23 mouse cellular contexts compared by ENCODE assay signal in genomic region chr5:75490806-75491205, GRCm38 (mm10).
A peak's percentile ranks its signal among the peaks of the same experiment; 100 is the strongest.
DNase-seq lines count a peak whose midpoint lies in the region; ATAC-seq and TF ChIP-seq lines count a peak whose summit lies in the region.
"Had no signal": no experiment of that assay in that cellular context is flagged by ENCODE, and none has a peak within 500 bp of the region (broad histone marks: within the 10 kb centered on the region; RNA-seq: fewer than 3 reads in every experiment).

No protein-coding gene starts in this region.

- H3K36me3 ChIP-seq in lung, postnatal 0 days (ENCODE audit: insufficient read depth, low read length), result no peaks in the 10 kb centered on the region
- H3K36me3 ChIP-seq: embryonic facial prominence, embryonic 15.5 days; forebrain, embryonic 15.5 days; heart, embryonic 13.5 days; hindbrain, embryonic 13.5 days; limb, embryonic 13.5 days; liver, embryonic 12.5 days; midbrain, embryonic 10.5 days had no signal

- WGBS in lung, postnatal 0 days, result 63% methylated on average over 9 of the region's 9 CpGs

- TF ChIP-seq CTCF in lung, postnatal 0 days (IDR thresholded peaks at IDR 0.05), result no peak

- no peaks in the 10 kb centered on the region for H3K9me3 ChIP-seq in lung, postnatal 0 days (ENCODE audit: low read length)
- H3K9me3 ChIP-seq: embryonic facial prominence, embryonic 15.5 days; forebrain, embryonic 15.5 days; heart, embryonic 13.5 days; limb, embryonic 13.5 days; liver, embryonic 12.5 days; midbrain, embryonic 10.5 days had no signal

- no peak overlapping the region for H3K27ac ChIP-seq in lung, postnatal 0 days (ENCODE audit: low read length)
- H3K27ac ChIP-seq: embryonic facial prominence, embryonic 15.5 days; forebrain, embryonic 15.5 days; heart, embryonic 13.5 days; hindbrain, embryonic 13.5 days; limb, embryonic 13.5 days; liver, embryonic 12.5 days; macrophage; midbrain, embryonic 10.5 days had no signal

- H3K9ac ChIP-seq in lung, postnatal 0 days (replicated peaks; ENCODE audit: low read depth), result no peak overlapping the region
- H3K9ac ChIP-seq: embryonic facial prominence, embryonic 15.5 days; forebrain, embryonic 15.5 days; heart, embryonic 13.5 days; hindbrain, embryonic 13.5 days; limb, embryonic 13.5 days; liver, embryonic 12.5 days had no signal

- no peak overlapping the region for H3K4me2 ChIP-seq in lung, postnatal 0 days (replicated peaks; ENCODE audit: low read depth, low read length)
- H3K4me2 ChIP-seq: embryonic facial prominence, embryonic 15.5 days; forebrain, embryonic 15.5 days; heart, embryonic 13.5 days; hindbrain, embryonic 13.5 days; limb, embryonic 13.5 days; liver, embryonic 12.5 days had no signal

- TF ChIP-seq EP300 in lung, postnatal 0 days (IDR thresholded peaks at IDR 0.05), result peak; percentile 76

- H3K4me3 ChIP-seq in lung, postnatal 0 days (ENCODE audit: low read depth, low read length), result no peak overlapping the region
- H3K4me3 ChIP-seq: embryonic facial prominence, embryonic 15.5 days; forebrain, embryonic 15.5 days; heart, embryonic 13.5 days; hindbrain, embryonic 13.5 days; limb, embryonic 13.5 days; liver, embryonic 12.5 days; midbrain, embryonic 10.5 days had no signal

- peak; percentile 58 for ATAC-seq in lung, postnatal 0 days
- ATAC-seq in monocyte, adult 5-6 weeks (replicated peaks; ENCODE audit: insufficient number of reproducible peaks, low FRiP score, low TSS enrichment, poor library complexity, severe bottlenecking), result no peak
- ATAC-seq: forebrain, embryonic 15.5 days; liver, embryonic 12.5 days; midbrain, embryonic 16.5 days had no signal

- H3K4me1 ChIP-seq in lung, postnatal 0 days (ENCODE audit: insufficient read depth, low read depth, low read length), result no peaks in the 10 kb centered on the region
- H3K4me1 ChIP-seq: embryonic facial prominence, embryonic 15.5 days; forebrain, embryonic 15.5 days; heart, embryonic 13.5 days; hindbrain, embryonic 13.5 days; limb, embryonic 13.5 days; liver, embryonic 12.5 days had no signal

- peak; percentile 14 for DNase-seq in adrenal gland, adult 2 months
- no peak for DNase-seq in adrenal gland, adult 18-20 months (ENCODE audit: low spot score in 2 of 2)
- DNase-seq in kidney, adult 9 months, result peak; percentile 17
- no peak for DNase-seq in kidney, adult 18-20 months
- DNase-seq in lung, postnatal 0 days (ENCODE audit: low spot score), result peak; percentile 36
- no peak for DNase-seq in spleen, postnatal 36 days (ENCODE audit: low spot score in 2 of 2)
- DNase-seq: cerebellum, adult 11 months; cerebellum, adult 9-11 months; gastrocnemius, postnatal 10 days; heart, adult 18-20 months; heart, postnatal 36 days; thymus, adult 18-20 months; thymus, postnatal 36 days had no signal

- no peaks in the 10 kb centered on the region for H3K27me3 ChIP-seq in lung, postnatal 0 days (replicated peaks; ENCODE audit: insufficient read depth, low read length)
- H3K27me3 ChIP-seq: embryonic facial prominence, embryonic 15.5 days; forebrain, embryonic 15.5 days; heart, embryonic 13.5 days; hindbrain, embryonic 13.5 days; limb, embryonic 13.5 days; liver, embryonic 12.5 days had no signal

Comparison
In these comparisons a context has a peak if more than half of its experiments do, and no peak if none do; other contexts are left out.
1. DNase-seq: peak in adrenal gland, adult 2 months (single experiment), kidney, adult 9 months (single experiment) and lung, postnatal 0 days (single experiment); none in adrenal gland, adult 18-20 months (0 of 2), kidney, adult 18-20 months (single experiment) and spleen, postnatal 36 days (0 of 2).